Mouse (Mus musculus): ENCODE results near the gene Ptprk.

Ptprk gene

DNA sequence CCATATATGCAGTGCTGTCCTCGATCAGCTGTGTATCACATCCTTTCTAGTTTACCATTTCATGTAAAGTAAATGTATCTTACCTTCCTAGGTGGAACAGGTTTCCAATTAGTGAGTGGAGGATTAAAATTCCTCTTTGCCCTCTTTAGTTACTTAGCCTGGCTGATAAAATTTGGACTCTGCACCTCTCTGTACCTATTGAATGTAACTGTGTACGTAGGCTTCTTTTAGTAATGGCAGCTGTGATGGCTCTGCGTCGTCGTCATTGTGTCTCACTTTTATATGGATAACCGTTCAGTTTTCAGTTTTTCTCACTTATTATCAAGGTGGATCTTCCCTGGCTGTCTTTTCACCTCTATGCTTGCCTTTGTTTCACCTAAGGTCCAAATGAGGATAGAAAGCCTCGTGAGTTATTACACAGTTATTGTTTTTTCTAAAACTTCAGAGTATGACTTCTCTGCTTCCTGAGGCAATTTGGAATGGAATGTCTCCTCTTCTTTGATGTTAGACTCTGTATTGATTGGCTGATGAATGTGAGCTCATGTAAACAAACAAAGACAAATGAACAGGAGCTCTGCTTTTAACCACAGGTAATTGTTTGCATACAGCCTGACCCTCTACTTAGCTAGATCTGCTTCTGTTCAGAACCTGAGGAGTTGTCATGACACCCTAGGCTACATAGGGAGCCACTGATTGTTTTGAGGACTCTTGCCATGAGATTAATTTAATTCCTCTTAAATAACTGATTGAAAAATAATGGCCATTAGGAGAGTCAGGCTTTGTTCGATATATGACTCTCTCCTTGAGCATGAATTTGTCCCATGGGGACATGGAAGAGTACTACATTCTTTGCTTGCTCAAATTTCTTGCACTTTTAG lies 197.3 kb downstream of the Ptprk start:
- no peak for DNase-seq (ENCODE audit: low read depth in 1 of 2, low spot score in 2 of 2)

GRCm38 (mm10) chr10:28278757-28279156 lies 204.1 kb downstream of the Ptprk start:
- no peak for DNase-seq (ENCODE audit: low read depth in 1 of 2, low spot score in 2 of 2)

GRCm38 (mm10) chr10:28297531-28297930 lies 222.9 kb downstream of the Ptprk start:
- no peak for DNase-seq (ENCODE audit: low read depth in 1 of 2, low spot score in 2 of 2)

GRCm38 (mm10) chr10:28299207-28299606 lies 224.6 kb downstream of the Ptprk start:
- DNase-seq (ENCODE audit: low read depth in 1 of 2, low spot score in 2 of 2), result no peak

GRCm38 (mm10) chr10:28303856-28304255 lies 229.2 kb downstream of the Ptprk start:
- DNase-seq (ENCODE audit: low read depth in 1 of 2, low spot score in 2 of 2), result no peak

DNA sequence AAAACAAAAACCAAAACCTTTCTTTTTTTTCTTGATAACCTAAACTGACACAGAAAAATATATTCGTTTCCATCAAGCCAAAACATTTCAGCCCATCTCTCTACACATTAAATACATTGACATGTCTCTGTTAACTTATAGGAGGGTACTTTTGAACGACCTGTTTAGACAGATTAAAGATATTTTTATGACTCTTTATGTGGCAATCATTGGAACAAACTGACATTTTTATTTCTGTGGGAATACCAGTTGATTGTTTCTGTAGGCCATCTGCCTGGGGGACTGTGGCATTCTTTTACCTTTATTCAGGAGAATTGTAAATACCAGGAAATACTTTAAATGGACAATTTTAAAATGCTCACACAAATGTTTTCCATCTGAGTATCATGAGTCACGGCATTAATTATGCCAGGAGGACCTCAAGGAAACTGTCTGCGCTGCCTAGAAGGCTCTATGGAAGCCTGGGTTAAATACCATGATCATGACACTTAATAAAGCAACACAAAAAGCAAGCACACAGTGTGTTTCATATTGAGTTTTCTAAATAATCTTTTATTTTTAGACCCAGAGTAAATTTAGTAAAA lies 229.8 kb downstream of the Ptprk start:
- no peak for DNase-seq (ENCODE audit: low read depth in 1 of 2, low spot score in 2 of 2)

GRCm38 (mm10) chr10:28306451-28307086 lies 231.9 kb downstream of the Ptprk start:
- no peak for DNase-seq (ENCODE audit: low read depth in 1 of 2, low spot score in 2 of 2)

GRCm38 (mm10) chr10:28311369-28311768 lies 236.7 kb downstream of the Ptprk start:
- DNase-seq (ENCODE audit: low read depth in 1 of 2, low spot score in 2 of 2), result no peak

DNA sequence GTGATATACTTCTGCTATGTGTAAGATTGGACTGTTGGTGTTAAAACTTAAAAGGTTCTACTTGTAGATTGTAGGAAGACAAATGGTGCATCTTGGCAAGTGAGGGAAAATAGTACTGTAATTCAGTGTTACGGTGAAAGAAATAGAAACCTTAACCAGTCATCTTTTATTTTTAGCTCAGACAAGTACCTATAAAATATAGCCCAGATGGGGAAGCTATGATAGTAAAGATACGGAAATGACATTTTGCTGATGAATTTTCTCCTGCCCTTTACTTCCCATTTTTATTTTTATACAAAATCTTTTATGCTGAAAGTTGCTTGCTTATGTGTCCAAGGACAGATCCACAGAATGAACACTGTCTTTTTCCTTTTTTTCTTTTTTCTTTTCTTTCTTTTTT lies 248.4 kb downstream of the Ptprk start:
- no peak for DNase-seq (ENCODE audit: low read depth in 1 of 2, low spot score in 2 of 2)

DNA sequence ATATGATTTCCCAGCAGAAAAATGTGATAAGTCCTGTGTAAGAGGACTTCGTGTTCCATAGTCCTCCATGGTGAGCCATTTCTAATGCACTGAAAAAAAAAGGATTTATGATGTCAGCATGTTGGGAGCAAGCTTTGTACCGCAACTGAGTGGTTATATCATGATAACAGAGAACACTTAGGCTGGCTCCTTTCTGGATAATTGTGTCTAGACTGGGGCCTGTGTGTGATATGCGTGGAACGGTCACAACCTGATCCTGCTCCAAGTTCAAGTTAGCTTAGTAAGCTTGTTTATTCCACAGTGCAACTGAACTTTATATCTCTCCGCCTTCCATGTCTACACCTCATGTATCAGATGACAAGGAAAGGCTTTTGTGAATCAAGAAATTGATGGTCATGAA lies 260.6 kb downstream of the Ptprk start:
- DNase-seq (ENCODE audit: low read depth in 1 of 2, low spot score in 2 of 2), result no peak

GRCm38 (mm10) chr10:28338536-28338935 lies 263.9 kb downstream of the Ptprk start:
- DNase-seq (ENCODE audit: low read depth in 1 of 2, low spot score in 2 of 2), result no peak

GRCm38 (mm10) chr10:28345196-28345681 lies 270.6 kb downstream of the Ptprk start:
- no peak for DNase-seq (ENCODE audit: low read depth in 1 of 2, low spot score in 2 of 2)

GRCm38 (mm10) chr10:28365291-28365690 lies 290.7 kb downstream of the Ptprk start:
- no peak for DNase-seq (ENCODE audit: low read depth in 1 of 2, low spot score in 2 of 2)

DNA sequence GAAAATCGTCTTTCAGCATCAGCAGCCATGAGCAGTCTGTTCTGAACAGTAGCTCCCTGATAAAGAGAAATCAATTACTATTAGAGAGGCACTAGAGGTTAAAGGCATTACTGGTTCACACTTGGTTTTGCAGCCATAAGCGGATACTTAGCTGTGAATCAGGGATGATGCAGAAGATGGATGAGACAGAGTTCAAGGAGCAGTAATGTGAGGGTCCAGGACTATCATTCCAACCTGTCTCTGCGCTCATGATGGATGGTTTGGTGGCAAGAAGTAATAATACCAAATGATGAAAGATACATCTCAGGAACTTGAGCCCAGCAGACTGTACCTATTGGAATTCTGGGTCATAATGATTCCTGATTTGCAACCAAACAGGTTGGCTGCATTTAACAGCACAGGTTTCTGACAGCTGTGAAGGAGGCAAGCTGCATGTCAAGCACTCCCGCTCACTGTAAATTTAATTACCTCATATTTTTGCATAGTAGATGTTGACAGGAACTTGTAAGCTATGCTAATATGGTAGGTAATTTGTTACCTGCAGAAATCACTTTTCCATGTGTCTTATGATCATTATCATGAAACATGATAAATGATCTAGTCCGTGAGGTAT lies 291.6 kb downstream of the Ptprk start:
- no peak for DNase-seq (ENCODE audit: low read depth in 1 of 2, low spot score in 2 of 2)

DNA sequence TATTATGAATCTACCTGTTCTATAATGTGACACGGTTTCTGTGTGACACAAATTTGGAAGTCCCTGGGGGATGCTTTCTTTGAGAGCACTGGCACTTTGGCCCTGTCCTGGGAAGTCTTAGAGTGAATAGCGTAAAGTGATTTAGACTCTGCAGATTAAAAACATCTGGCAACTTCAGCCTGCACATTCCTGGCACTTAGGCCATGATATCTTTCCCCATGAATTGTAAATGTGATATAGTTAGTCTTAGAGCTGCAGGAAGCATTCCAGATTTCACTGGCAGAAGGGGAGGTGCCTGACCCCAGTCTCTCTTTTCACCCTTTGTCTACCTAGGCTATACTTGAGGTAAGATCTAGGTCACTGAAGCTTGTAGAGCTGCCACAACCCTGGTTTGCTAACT lies 295.2 kb downstream of the Ptprk start:
- no peak for DNase-seq (ENCODE audit: low read depth in 1 of 2, low spot score in 2 of 2)

GRCm38 (mm10) chr10:28374874-28375273 lies 300.3 kb downstream of the Ptprk start:
- no peak for DNase-seq (ENCODE audit: low read depth in 1 of 2, low spot score in 2 of 2)

DNA sequence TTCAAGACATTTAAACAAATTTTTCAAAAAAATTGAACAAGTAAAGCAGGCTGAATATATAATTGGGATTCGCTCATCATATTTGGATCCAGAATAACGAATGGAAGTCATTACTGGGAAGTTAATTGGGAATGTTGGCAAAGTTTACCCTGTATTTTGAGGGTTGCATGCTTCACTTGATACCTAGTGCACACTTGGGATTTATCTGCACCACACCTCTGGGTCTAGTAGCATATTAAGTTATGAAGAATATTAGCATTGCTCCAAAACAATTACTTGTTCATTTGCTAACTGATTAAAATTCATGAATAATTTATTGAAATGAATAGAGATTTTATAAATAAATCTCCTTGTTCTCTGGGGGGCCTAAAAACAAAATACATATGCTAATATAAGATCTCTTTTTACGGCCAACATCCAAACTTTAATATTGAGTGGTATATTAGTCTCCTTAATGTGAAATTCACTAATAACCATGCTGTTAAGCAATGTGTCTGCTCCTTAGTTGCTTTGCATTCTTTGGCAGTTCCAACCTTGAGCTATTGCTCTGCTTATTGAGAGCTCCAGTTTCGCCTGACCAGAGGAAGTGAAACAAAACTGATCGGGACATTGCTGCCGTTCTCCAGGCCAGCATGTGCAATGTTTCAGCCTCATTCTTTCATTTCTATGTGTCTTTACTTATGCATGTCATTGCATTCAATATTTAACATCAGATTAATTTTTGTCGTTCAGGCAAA lies 305.3 kb downstream of the Ptprk start:
- no peak for DNase-seq (ENCODE audit: low read depth in 1 of 2, low spot score in 2 of 2)

DNA sequence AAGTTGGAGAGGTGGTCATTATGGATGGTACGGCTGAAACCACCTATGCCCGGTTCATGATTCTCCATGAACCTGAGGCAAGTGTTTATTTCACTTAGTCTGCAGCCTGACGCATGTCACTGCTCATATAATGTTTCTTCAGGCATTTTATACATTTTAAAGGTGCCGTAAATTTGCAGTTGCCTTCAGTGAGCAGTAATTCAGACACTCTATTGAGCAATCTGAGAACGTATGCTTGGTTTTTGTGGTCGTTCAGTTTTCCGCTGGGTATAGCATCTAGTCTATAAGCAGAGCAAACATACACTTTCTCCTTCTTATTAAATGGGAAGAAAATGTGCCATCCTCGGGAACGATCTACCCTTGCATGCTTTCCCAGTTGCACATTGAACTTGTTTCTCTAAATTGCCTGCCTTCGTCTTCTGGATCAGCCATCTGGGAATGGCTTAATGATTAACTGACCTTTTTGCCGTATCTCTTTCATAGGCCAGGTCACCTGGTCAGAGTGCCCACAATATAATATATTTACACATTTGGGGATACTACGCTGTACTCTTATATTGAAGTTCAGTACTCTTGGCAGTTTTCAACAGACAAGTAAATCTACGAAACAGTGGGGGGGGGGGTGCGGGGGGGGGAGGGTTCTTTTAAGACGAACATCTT lies 313.1 kb downstream of the Ptprk start:
- no peak for DNase-seq (ENCODE audit: low read depth in 1 of 2, low spot score in 2 of 2)

GRCm38 (mm10) chr10:28391168-28391567 lies 316.5 kb downstream of the Ptprk start:
- DNase-seq (ENCODE audit: low read depth in 1 of 2, low spot score in 2 of 2), result no peak
